Mouse (Mus musculus): ENCODE results near the gene Ptger3. TPM values are rescaled to one million over a fixed set of nuclear protein-coding genes. Genes with fewer than 3 reads are reported as not detected.

Gene Ptger3
- polyA plus RNA-seq, 1 experiment, result not detected

- Histone ChIP-seq H3K27ac (ENCODE audit: insufficient read depth, low read length) (no peak overlapping the region), H3K27me3 (ENCODE audit: control insufficient read depth, insufficient read depth, low read length, poor library complexity, severe bottlenecking) (no peaks in the 10 kb centered on the region; the same call in 1 of the 2 replicates), H3K9me3 (replicated peaks; ENCODE audit: control insufficient read depth, insufficient read depth, low read length, poor library complexity, severe bottlenecking) (no peaks in the 10 kb centered on the region), H3K9ac (ENCODE audit: low read depth, poor library complexity, severe bottlenecking) (no peak overlapping the region), H3K4me1 (ENCODE audit: control insufficient read depth, insufficient read depth, low read length) (no peaks in the 10 kb centered on the region), H3K4me3 (ENCODE audit: low read depth, low read length) (no peak overlapping the region), H3K36me3 (ENCODE audit: control insufficient read depth, insufficient read depth, low read length, poor library complexity, severe bottlenecking) (no peaks in the 10 kb centered on the region)
- TF ChIP-seq EP300 (IDR thresholded peaks at IDR 0.05; ENCODE audit: insufficient read depth, low read depth, low read length) (no peak), CTCF (IDR thresholded peaks at IDR 0.05; ENCODE audit: low read depth, low read length) (no peak), POLR2A (IDR thresholded peaks at IDR 0.05; ENCODE audit: insufficient read depth, low read length) (no peak)
Observed at GRCm38 (mm10) chr3:157578469-157579170, 11.9 kb downstream of the Ptger3 start.

- Histone ChIP-seq H3K27me3 (ENCODE audit: control insufficient read depth, insufficient read depth, low read length, poor library complexity, severe bottlenecking) (no peaks in the 10 kb centered on the region; the same call in 1 of the 2 replicates), H3K9me3 (replicated peaks; ENCODE audit: control insufficient read depth, insufficient read depth, low read length, poor library complexity, severe bottlenecking) (no peaks in the 10 kb centered on the region), H3K4me1 (ENCODE audit: control insufficient read depth, insufficient read depth, low read length) (no peaks in the 10 kb centered on the region), H3K36me3 (ENCODE audit: control insufficient read depth, insufficient read depth, low read length, poor library complexity, severe bottlenecking) (no peaks in the 10 kb centered on the region), H3K27ac (ENCODE audit: insufficient read depth, low read length) (no peak overlapping the region), H3K9ac (ENCODE audit: low read depth, poor library complexity, severe bottlenecking) (no peak overlapping the region), H3K4me3 (ENCODE audit: low read depth, low read length) (no peak overlapping the region)
- TF ChIP-seq POLR2A (IDR thresholded peaks at IDR 0.05; ENCODE audit: insufficient read depth, low read length), result no peak
- TF ChIP-seq EP300 (IDR thresholded peaks at IDR 0.05; ENCODE audit: insufficient read depth, low read depth, low read length), result no peak
- TF ChIP-seq CTCF (IDR thresholded peaks at IDR 0.05; ENCODE audit: low read depth, low read length), result no peak
Observed at GRCm38 (mm10) chr3:157579376-157579775, 12.7 kb downstream of the Ptger3 start.

GRCm38 (mm10) chr3:157580299-157580698 is 13.6 kb downstream of the Ptger3 start:
- no peak overlapping the region for H3K9ac ChIP-seq (ENCODE audit: low read depth, poor library complexity, severe bottlenecking)
- TF ChIP-seq EP300 (IDR thresholded peaks at IDR 0.05; ENCODE audit: insufficient read depth, low read depth, low read length), result no peak
- TF ChIP-seq POLR2A (IDR thresholded peaks at IDR 0.05; ENCODE audit: insufficient read depth, low read length), result no peak
- no peak for TF ChIP-seq CTCF (IDR thresholded peaks at IDR 0.05; ENCODE audit: low read depth, low read length)
- no peaks in the 10 kb centered on the region for H3K4me1 ChIP-seq (ENCODE audit: control insufficient read depth, insufficient read depth, low read length)
- H3K27ac ChIP-seq (ENCODE audit: insufficient read depth, low read length), result no peak overlapping the region
- H3K4me3 ChIP-seq (ENCODE audit: low read depth, low read length), result no peak overlapping the region
- H3K27me3 ChIP-seq (ENCODE audit: control insufficient read depth, insufficient read depth, low read length, poor library complexity, severe bottlenecking), result no peaks in the 10 kb centered on the region; the same call in 1 of the 2 replicates
- H3K36me3 ChIP-seq (ENCODE audit: control insufficient read depth, insufficient read depth, low read length, poor library complexity, severe bottlenecking), result no peaks in the 10 kb centered on the region
- no peaks in the 10 kb centered on the region for H3K9me3 ChIP-seq (replicated peaks; ENCODE audit: control insufficient read depth, insufficient read depth, low read length, poor library complexity, severe bottlenecking)

- H3K4me1 ChIP-seq (ENCODE audit: control insufficient read depth, insufficient read depth, low read length), result no peaks in the 10 kb centered on the region
- no peak overlapping the region for H3K27ac ChIP-seq (ENCODE audit: insufficient read depth, low read length)
- H3K9me3 ChIP-seq (replicated peaks; ENCODE audit: control insufficient read depth, insufficient read depth, low read length, poor library complexity, severe bottlenecking), result no peaks in the 10 kb centered on the region
- H3K36me3 ChIP-seq (ENCODE audit: control insufficient read depth, insufficient read depth, low read length, poor library complexity, severe bottlenecking), result no peaks in the 10 kb centered on the region
- no peaks in the 10 kb centered on the region; the same call in 1 of the 2 replicates for H3K27me3 ChIP-seq (ENCODE audit: control insufficient read depth, insufficient read depth, low read length, poor library complexity, severe bottlenecking)
- H3K9ac ChIP-seq (ENCODE audit: low read depth, poor library complexity, severe bottlenecking), result no peak overlapping the region
- TF ChIP-seq CTCF (IDR thresholded peaks at IDR 0.05; ENCODE audit: low read depth, low read length) (no peak), POLR2A (IDR thresholded peaks at IDR 0.05; ENCODE audit: insufficient read depth, low read length) (no peak), EP300 (IDR thresholded peaks at IDR 0.05; ENCODE audit: insufficient read depth, low read depth, low read length) (no peak)
- no peak overlapping the region for H3K4me3 ChIP-seq (ENCODE audit: low read depth, low read length)
Observed at GRCm38 (mm10) chr3:157581755-157582154, 15.1 kb downstream of the Ptger3 start.

- Histone ChIP-seq H3K27me3 (ENCODE audit: control insufficient read depth, insufficient read depth, low read length, poor library complexity, severe bottlenecking) (no peaks in the 10 kb centered on the region; the same call in 1 of the 2 replicates), H3K9ac (ENCODE audit: low read depth, poor library complexity, severe bottlenecking) (no peak overlapping the region)
Observed at GRCm38 (mm10) chr3:157582626-157583405, 16.1 kb downstream of the Ptger3 start.

More at GRCm38 (mm10) chr3:157582626-157583405, 16.1 kb downstream of the Ptger3 start:
- Histone ChIP-seq H3K9me3 (replicated peaks; ENCODE audit: control insufficient read depth, insufficient read depth, low read length, poor library complexity, severe bottlenecking) (no peaks in the 10 kb centered on the region), H3K4me1 (ENCODE audit: control insufficient read depth, insufficient read depth, low read length) (no peaks in the 10 kb centered on the region), H3K36me3 (ENCODE audit: control insufficient read depth, insufficient read depth, low read length, poor library complexity, severe bottlenecking) (no peaks in the 10 kb centered on the region), H3K27ac (ENCODE audit: insufficient read depth, low read length) (no peak overlapping the region), H3K4me3 (ENCODE audit: low read depth, low read length) (no peak overlapping the region)
- TF ChIP-seq CTCF (IDR thresholded peaks at IDR 0.05; ENCODE audit: low read depth, low read length) (no peak), POLR2A (IDR thresholded peaks at IDR 0.05; ENCODE audit: insufficient read depth, low read length) (no peak), EP300 (IDR thresholded peaks at IDR 0.05; ENCODE audit: insufficient read depth, low read depth, low read length) (no peak)

Measured in ES-Bruce4 (cell line).